Mouse (Mus musculus): Measurements from ENCODE around the gene Gnat2. TPM values are rescaled to one million over a fixed set of nuclear protein-coding genes. Genes with fewer than 3 reads are reported as not detected.

The Gnat2 gene
- polyA plus RNA-seq, 1 experiment from 2014 or later, result 0.30 TPM

DNA sequence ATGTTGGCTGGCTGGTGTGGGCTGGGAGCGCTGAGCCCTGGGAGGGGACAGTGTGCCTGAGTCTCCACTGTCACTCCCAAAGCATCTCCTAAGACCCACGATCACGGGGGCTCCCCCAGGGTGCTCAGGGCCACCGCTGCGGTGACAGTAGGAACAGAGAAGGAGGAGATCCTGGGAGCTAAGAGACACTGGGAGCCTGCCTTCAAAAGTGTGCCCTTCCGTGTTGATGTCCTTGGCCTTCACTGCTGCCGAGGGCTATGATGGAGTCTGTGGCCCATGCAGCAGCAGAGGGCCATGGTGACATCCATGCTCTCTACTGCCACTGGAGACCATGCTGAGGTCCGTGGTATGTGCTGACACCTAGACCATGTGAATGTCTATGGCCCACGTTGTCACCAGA lies 27.0 kb upstream of the Gnat2 start:
- WGBS, result 82% methylated on average over 9 of the region's 9 CpGs
- H3K4me1 ChIP-seq (ENCODE audit: control insufficient read depth, insufficient read depth, low read length), result no peaks in the 10 kb centered on the region
- no peak for DNase-seq
- no peak overlapping the region for H3K4me2 ChIP-seq (ENCODE audit: low read length)
- H3K27ac ChIP-seq (replicated peaks; ENCODE audit: low read depth, low read length), result no peak overlapping the region
- no peaks in the 10 kb centered on the region for H3K9me3 ChIP-seq (ENCODE audit: control insufficient read depth, low read length)
- H3K4me3 ChIP-seq (replicated peaks; ENCODE audit: low read depth, low read length), result no peak overlapping the region
- no peak overlapping the region for H3K9ac ChIP-seq (replicated peaks; ENCODE audit: low read length)
- no peak for ATAC-seq (ENCODE audit: low FRiP score, low TSS enrichment)
- no peaks in the 10 kb centered on the region for H3K36me3 ChIP-seq (ENCODE audit: control insufficient read depth, insufficient read depth, low read length)
- no peaks in the 10 kb centered on the region for H3K27me3 ChIP-seq (ENCODE audit: control insufficient read depth, insufficient read depth, low read length)

DNA sequence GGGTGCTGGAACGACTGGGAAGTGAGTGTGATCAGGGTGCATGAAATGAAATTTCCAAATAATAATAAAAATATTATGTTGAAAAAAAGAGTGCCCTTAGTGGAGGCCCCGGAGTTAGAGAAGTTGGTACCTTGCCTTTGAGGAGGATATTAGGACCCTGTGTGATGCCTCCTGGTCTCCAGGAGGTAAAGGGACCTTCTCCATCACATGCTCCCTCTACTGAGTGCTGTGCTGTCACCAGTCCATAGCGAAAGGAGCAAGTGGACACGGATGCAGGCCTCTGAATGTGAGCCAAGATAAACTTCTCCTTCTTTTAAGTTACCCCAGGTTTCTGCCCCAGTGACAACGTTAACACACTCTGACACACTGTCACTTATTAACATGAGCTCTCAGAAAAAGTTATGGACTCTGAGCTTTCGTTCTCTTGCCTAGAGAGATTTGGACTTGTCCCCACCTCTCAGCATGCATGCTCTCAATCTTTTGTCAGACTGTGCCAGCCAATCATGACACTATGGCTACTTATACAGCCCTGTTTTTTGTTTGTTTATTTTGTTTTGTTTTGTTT lies 25.1 kb upstream of the Gnat2 start:
- no peak overlapping the region for H3K27ac ChIP-seq (replicated peaks; ENCODE audit: low read depth, low read length)
- no peak overlapping the region for H3K4me3 ChIP-seq (replicated peaks; ENCODE audit: low read depth, low read length)
- H3K36me3 ChIP-seq (ENCODE audit: control insufficient read depth, insufficient read depth, low read length), result no peaks in the 10 kb centered on the region; the same call in 1 of the 2 replicates
- DNase-seq, result no peak
- no peak overlapping the region for H3K4me2 ChIP-seq (ENCODE audit: low read length)
- no peaks in the 10 kb centered on the region for H3K27me3 ChIP-seq (ENCODE audit: control insufficient read depth, insufficient read depth, low read length)
- no peaks in the 10 kb centered on the region for H3K9me3 ChIP-seq (ENCODE audit: control insufficient read depth, low read length)
- 70% methylated on average over 6 of the region's 6 CpGs for WGBS
- no peak for ATAC-seq (ENCODE audit: low FRiP score, low TSS enrichment)
- H3K4me1 ChIP-seq (ENCODE audit: control insufficient read depth, insufficient read depth, low read length), result no peaks in the 10 kb centered on the region
- no peak overlapping the region for H3K9ac ChIP-seq (replicated peaks; ENCODE audit: low read length)

DNA sequence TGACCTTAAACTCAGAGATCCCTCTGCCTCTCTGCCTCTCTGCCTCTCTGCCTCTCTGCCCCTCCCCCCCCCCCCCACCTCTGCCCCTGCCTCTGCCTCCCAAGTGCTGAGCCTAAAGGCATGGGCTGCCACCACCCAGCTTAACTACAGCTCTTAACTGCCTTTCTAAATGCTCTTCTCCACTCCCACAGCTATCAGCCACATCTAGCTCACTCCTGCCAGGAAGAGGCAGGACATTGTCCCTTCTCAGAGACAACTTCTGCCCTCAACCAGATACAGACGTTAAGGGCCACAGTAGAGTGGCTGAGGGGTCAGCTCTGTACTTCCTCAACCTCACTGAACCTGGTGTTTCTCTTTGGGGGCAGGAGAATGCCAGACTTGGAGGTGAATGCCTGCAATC lies 23.8 kb upstream of the Gnat2 start:
- WGBS, result 42% methylated on average over 1 of the region's 1 CpGs
- Histone ChIP-seq H3K4me2 (ENCODE audit: low read length) (no peak overlapping the region), H3K4me3 (replicated peaks; ENCODE audit: low read depth, low read length) (no peak overlapping the region), H3K9ac (replicated peaks; ENCODE audit: low read length) (no peak overlapping the region), H3K27me3 (ENCODE audit: control insufficient read depth, insufficient read depth, low read length) (no peaks in the 10 kb centered on the region), H3K4me1 (ENCODE audit: control insufficient read depth, insufficient read depth, low read length) (no peaks in the 10 kb centered on the region), H3K27ac (replicated peaks; ENCODE audit: low read depth, low read length) (no peak overlapping the region), H3K36me3 (ENCODE audit: control insufficient read depth, insufficient read depth, low read length) (no peaks in the 10 kb centered on the region; the same call in 1 of the 2 replicates), H3K9me3 (ENCODE audit: control insufficient read depth, low read length) (no peaks in the 10 kb centered on the region)
- no peak for DNase-seq
- no peak for ATAC-seq (ENCODE audit: low FRiP score, low TSS enrichment)

- no peak for DNase-seq
- 79% methylated on average over 13 of the region's 13 CpGs for WGBS
- Histone ChIP-seq H3K9ac (replicated peaks; ENCODE audit: low read length) (no peak overlapping the region), H3K27ac (replicated peaks; ENCODE audit: low read depth, low read length) (no peak overlapping the region), H3K36me3 (ENCODE audit: control insufficient read depth, insufficient read depth, low read length) (peaks cover 3% of the 10 kb centered on the region), H3K4me3 (replicated peaks; ENCODE audit: low read depth, low read length) (no peak overlapping the region), H3K9me3 (ENCODE audit: control insufficient read depth, low read length) (no peaks in the 10 kb centered on the region), H3K4me2 (ENCODE audit: low read length) (no peak overlapping the region), H3K4me1 (ENCODE audit: control insufficient read depth, insufficient read depth, low read length) (no peaks in the 10 kb centered on the region), H3K27me3 (ENCODE audit: control insufficient read depth, insufficient read depth, low read length) (no peaks in the 10 kb centered on the region)
- ATAC-seq (ENCODE audit: low FRiP score, low TSS enrichment), result no peak
Observed at GRCm38 (mm10) chr3:108069231-108069870, 23.2 kb upstream of the Gnat2 start.

DNA sequence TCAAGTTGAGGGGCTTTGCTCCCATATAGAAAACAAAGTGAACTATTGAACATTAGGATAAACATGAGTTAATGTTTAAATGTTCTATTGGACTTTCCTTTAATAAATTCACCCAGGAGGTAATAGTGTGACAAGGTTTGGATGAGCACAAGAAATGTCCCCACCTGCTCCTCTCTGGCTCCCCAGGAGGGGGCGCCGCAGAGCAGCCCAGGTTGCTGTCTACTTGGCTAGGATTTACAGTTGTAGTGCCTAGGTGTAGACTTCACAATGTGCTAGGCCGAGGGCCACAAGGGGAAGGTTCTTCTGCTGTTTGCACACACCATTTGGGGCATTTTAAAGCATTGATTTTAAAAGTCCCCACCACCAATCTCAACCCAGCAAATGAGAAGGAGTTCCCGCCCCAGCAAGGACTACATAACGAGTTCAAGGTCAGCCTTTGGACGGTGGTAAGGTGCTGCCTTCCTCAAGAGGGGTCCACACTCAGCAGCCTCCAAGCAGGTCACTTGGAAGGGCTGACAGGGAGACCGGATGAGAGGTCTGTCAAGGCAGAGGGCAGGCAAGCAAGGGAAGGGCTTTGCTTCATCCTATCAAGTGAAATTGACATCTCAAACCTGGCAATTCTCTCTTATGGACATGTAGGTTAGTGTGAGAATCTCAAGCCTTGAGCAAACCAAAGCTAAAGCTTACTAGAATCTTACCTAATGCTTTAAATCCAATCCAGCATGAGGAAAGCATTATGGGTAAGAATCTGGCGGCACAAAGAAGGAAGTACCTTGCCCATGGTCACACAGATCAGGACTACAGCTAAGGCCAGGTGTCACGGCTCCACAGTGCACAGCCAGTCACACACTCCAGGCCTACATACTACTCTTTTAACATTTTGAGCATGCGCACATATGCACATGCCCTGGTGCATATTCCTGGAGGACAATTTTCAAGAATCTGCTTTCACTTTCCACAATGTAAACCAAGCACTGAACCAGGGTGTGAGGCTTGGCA lies 22.0 kb upstream of the Gnat2 start:
- no peaks in the 10 kb centered on the region for H3K4me1 ChIP-seq (ENCODE audit: control insufficient read depth, insufficient read depth, low read length)
- no peaks in the 10 kb centered on the region for H3K9me3 ChIP-seq (ENCODE audit: control insufficient read depth, low read length)
- peaks cover 16% of the 10 kb centered on the region for H3K36me3 ChIP-seq (ENCODE audit: control insufficient read depth, insufficient read depth, low read length)
- no peak overlapping the region for H3K4me2 ChIP-seq (ENCODE audit: low read length)
- no peak overlapping the region for H3K4me3 ChIP-seq (replicated peaks; ENCODE audit: low read depth, low read length)
- 70% methylated on average over 10 of the region's 10 CpGs for WGBS
- H3K9ac ChIP-seq (replicated peaks; ENCODE audit: low read length), result no peak overlapping the region
- peak; percentile 64 for DNase-seq
- ATAC-seq (ENCODE audit: low FRiP score, low TSS enrichment), result no peak
- no peak overlapping the region for H3K27ac ChIP-seq (replicated peaks; ENCODE audit: low read depth, low read length)
- H3K27me3 ChIP-seq (ENCODE audit: control insufficient read depth, insufficient read depth, low read length), result no peaks in the 10 kb centered on the region

DNA sequence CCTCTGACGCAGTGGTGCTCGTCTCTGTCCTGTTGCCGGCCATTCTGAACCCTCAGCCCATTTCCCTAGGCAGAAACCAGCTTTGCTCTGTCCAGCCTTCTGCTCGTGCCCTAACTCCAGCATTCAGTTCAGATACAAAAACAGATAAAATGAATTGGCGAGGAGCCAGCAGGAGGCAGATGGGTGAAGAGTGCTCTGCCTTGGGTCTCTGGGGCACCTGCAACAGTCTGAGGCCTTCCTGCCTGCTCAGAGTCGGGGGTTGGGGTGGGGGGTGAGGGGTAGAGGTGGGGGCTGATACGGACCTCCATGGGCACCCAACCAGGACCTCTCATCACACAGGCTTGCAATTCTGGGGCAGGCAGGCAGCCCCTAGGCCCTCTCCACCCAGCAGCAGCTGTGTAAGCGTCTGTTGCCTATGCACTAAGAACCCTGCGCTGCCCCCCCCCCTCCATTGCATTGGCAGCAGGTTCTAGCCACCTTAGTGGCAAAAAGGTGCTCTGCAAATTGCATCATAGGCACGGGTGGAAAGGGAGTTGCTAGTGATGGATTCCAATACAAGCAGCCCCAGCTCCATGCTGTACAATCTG lies 19.5 kb upstream of the Gnat2 start:
- Histone ChIP-seq H3K9me3 (ENCODE audit: control insufficient read depth, low read length) (no peaks in the 10 kb centered on the region), H3K4me2 (ENCODE audit: low read length) (no peak overlapping the region), H3K9ac (replicated peaks; ENCODE audit: low read length) (no peak overlapping the region), H3K36me3 (ENCODE audit: control insufficient read depth, insufficient read depth, low read length) (peaks cover 41% of the 10 kb centered on the region), H3K27ac (replicated peaks; ENCODE audit: low read depth, low read length) (no peak overlapping the region; the same call in 1 of the 2 replicates), H3K27me3 (ENCODE audit: control insufficient read depth, insufficient read depth, low read length) (no peaks in the 10 kb centered on the region), H3K4me3 (replicated peaks; ENCODE audit: low read depth, low read length) (no peak overlapping the region), H3K4me1 (ENCODE audit: control insufficient read depth, insufficient read depth, low read length) (no peaks in the 10 kb centered on the region)
- ATAC-seq (ENCODE audit: low FRiP score, low TSS enrichment) (no peak), DNase-seq (peak; percentile 50)
- WGBS, result 60% methylated on average over 10 of the region's 10 CpGs

GRCm38 (mm10) chr3:108076836-108077235 lies 15.8 kb upstream of the Gnat2 start:
- Histone ChIP-seq H3K27ac (replicated peaks; ENCODE audit: low read depth, low read length) (no peak overlapping the region), H3K36me3 (ENCODE audit: control insufficient read depth, insufficient read depth, low read length) (peaks cover 57% of the 10 kb centered on the region), H3K4me3 (replicated peaks; ENCODE audit: low read depth, low read length) (no peak overlapping the region), H3K4me1 (ENCODE audit: control insufficient read depth, insufficient read depth, low read length) (peaks cover 4% of the 10 kb centered on the region), H3K27me3 (ENCODE audit: control insufficient read depth, insufficient read depth, low read length) (no peaks in the 10 kb centered on the region), H3K9ac (replicated peaks; ENCODE audit: low read length) (no peak overlapping the region), H3K4me2 (ENCODE audit: low read length) (no peak overlapping the region), H3K9me3 (ENCODE audit: control insufficient read depth, low read length) (no peaks in the 10 kb centered on the region)
- DNase-seq, result no peak
- ATAC-seq (ENCODE audit: low FRiP score, low TSS enrichment), result no peak
- WGBS, result 95% methylated on average over 9 of the region's 9 CpGs

- no peaks in the 10 kb centered on the region for H3K27me3 ChIP-seq (ENCODE audit: control insufficient read depth, insufficient read depth, low read length)
- H3K9me3 ChIP-seq (ENCODE audit: control insufficient read depth, low read length), result no peaks in the 10 kb centered on the region
- H3K27ac ChIP-seq (replicated peaks; ENCODE audit: low read depth, low read length), result 0 out of 2 replicates have a peak overlapping the region, but pooled peaks have one; percentile 37
- peak overlapping the region; percentile 37 for H3K4me2 ChIP-seq (ENCODE audit: low read length)
- ATAC-seq (ENCODE audit: low FRiP score, low TSS enrichment) (no peak), DNase-seq (no peak)
- H3K36me3 ChIP-seq (ENCODE audit: control insufficient read depth, insufficient read depth, low read length), result peaks cover 30% of the 10 kb centered on the region
- no peak overlapping the region for H3K4me3 ChIP-seq (replicated peaks; ENCODE audit: low read depth, low read length)
- peak overlapping the region; percentile 34; the same call in 1 of the 2 replicates for H3K9ac ChIP-seq (replicated peaks; ENCODE audit: low read length)
- peaks cover 43% of the 10 kb centered on the region for H3K4me1 ChIP-seq (ENCODE audit: control insufficient read depth, insufficient read depth, low read length)
- WGBS, result 42% methylated on average over 4 of the region's 4 CpGs
Observed at GRCm38 (mm10) chr3:108081681-108082080, 10.9 kb upstream of the Gnat2 start.

All from midbrain, embryonic 14.5 days (tissue).